ENCODE assay signal across 19 mouse cellular contexts in genomic region chr9:77891501-77891900, GRCm38 (mm10). TPM values are rescaled to one million over a fixed set of nuclear protein-coding genes. Genes with fewer than 3 reads are reported as not detected.
DNase-seq lines count a peak whose midpoint lies in the region; ATAC-seq and TF ChIP-seq lines count a peak whose summit lies in the region.
"Had no signal": no experiment of that assay in that cellular context is flagged by ENCODE, and none has a peak within 500 bp of the region (broad histone marks: within the 10 kb centered on the region; RNA-seq: fewer than 3 reads in every experiment).

No protein-coding gene starts in this region.

- no peak for TF ChIP-seq POLR2A in brain, embryonic 14.5 days (IDR thresholded peaks at IDR 0.05; ENCODE audit: borderline replicate concordance, extremely low read depth, insufficient read depth, insufficient read length, poor library complexity, severe bottlenecking)
- TF ChIP-seq POLR2A in myocyte (IDR thresholded peaks at IDR 0.05; ENCODE audit: insufficient read length, low read depth) = no peak

- no peak overlapping the region for H3K27ac ChIP-seq in heart, embryonic 12.5 days (ENCODE audit: poor library complexity, severe bottlenecking)
- H3K27ac ChIP-seq: forebrain, embryonic 10.5 days; gastrocnemius, adult 2 months; hindbrain, embryonic 12.5 days had no signal

- DNase-seq in heart, adult 11 months = peak; percentile 56
- DNase-seq in 3T3-L1 (ENCODE audit: low read depth, low spot score) = peak; percentile 44
- DNase-seq in brain, embryonic 14.5 days (ENCODE audit: low read depth) = peak; percentile 14
- no peak for DNase-seq in layer of hippocampus, postnatal 25 days (ENCODE audit: extremely low spot score in 1 of 2, low spot score in 1 of 2)
- no peak for DNase-seq in layer of hippocampus, postnatal 14 days (ENCODE audit: low spot score in 2 of 2)
- DNase-seq: adrenal gland, postnatal 25 days; cerebellum, adult 2 months; cerebellum, postnatal 10 days; gastrocnemius, adult 2 months; gastrocnemius, postnatal 25 days; heart, postnatal 10 days; heart, postnatal 4 days had no signal

- no peaks in the 10 kb centered on the region for H3K27me3 ChIP-seq in heart, embryonic 12.5 days (replicated peaks)
- H3K27me3 ChIP-seq in myocyte (ENCODE audit: control insufficient read depth, insufficient read depth, insufficient read length) = no peaks in the 10 kb centered on the region
- H3K27me3 ChIP-seq: hindbrain, embryonic 12.5 days had no signal

- H3K4me1 ChIP-seq in heart, embryonic 12.5 days (replicated peaks) = no peaks in the 10 kb centered on the region
- H3K4me1 ChIP-seq: forebrain, embryonic 10.5 days; hindbrain, embryonic 12.5 days had no signal

- H3K4me3 ChIP-seq in heart, embryonic 12.5 days = no peak overlapping the region
- no peak overlapping the region for H3K4me3 ChIP-seq in myocyte
- H3K4me3 ChIP-seq: forebrain, embryonic 10.5 days; gastrocnemius, adult 2 months; hindbrain, embryonic 12.5 days had no signal

- ATAC-seq in heart, embryonic 12.5 days (ENCODE audit: insufficient number of reproducible peaks, low FRiP score) = no peak
- ATAC-seq: activated CD4-positive, CD25-positive, alpha-beta regulatory T cell, adult 4 months; forebrain, embryonic 14.5 days; hindbrain, embryonic 16.5 days had no signal

- WGBS in heart, embryonic 12.5 days = 76% methylated on average over 4 of the region's 4 CpGs

- no peak overlapping the region for H3K4me2 ChIP-seq in heart, embryonic 12.5 days
- H3K4me2 ChIP-seq in myocyte (ENCODE audit: low read depth) = no peak overlapping the region
- H3K4me2 ChIP-seq: hindbrain, embryonic 12.5 days had no signal

- no peaks in the 10 kb centered on the region for H3K36me3 ChIP-seq in heart, embryonic 12.5 days
- H3K36me3 ChIP-seq in myocyte (ENCODE audit: control insufficient read depth, insufficient read depth) = no peaks in the 10 kb centered on the region
- H3K36me3 ChIP-seq: forebrain, embryonic 10.5 days; hindbrain, embryonic 12.5 days had no signal

- H3K9ac ChIP-seq in heart, embryonic 12.5 days = no peak overlapping the region
- H3K9ac ChIP-seq: hindbrain, embryonic 12.5 days had no signal

- no peak for TF ChIP-seq CTCF in brain, embryonic 14.5 days (IDR thresholded peaks at IDR 0.05; ENCODE audit: borderline replicate concordance, extremely low read depth, insufficient read depth, insufficient read length)

- H3ac ChIP-seq in myocyte (ENCODE audit: control insufficient read depth, insufficient read length) = no peak overlapping the region

- H3K79me2 ChIP-seq in myocyte (ENCODE audit: control insufficient read depth, insufficient read depth) = no peaks in the 10 kb centered on the region

- H3K9me3 ChIP-seq in heart, embryonic 12.5 days (replicated peaks) = no peaks in the 10 kb centered on the region
- H3K9me3 ChIP-seq: forebrain, embryonic 10.5 days; hindbrain, embryonic 12.5 days had no signal

TF ChIP-seq in myocyte, 11 proteins besides CTCF, POLR2A, EP300 and RAD21:
- TF ChIP-seq USF1 (IDR thresholded peaks at IDR 0.05; ENCODE audit: low read depth) (no peak), E2F4 (IDR thresholded peaks at IDR 0.05; ENCODE audit: insufficient read depth) (no peak), POLR2AphosphoS2 (IDR thresholded peaks at IDR 0.05; ENCODE audit: insufficient read length, low read depth) (no peak), REST (IDR thresholded peaks at IDR 0.05; ENCODE audit: insufficient read depth, insufficient read length) (no peak), TCF12 (IDR thresholded peaks at IDR 0.05; ENCODE audit: insufficient read depth, poor library complexity, severe bottlenecking) (no peak), CEBPB (IDR thresholded peaks at IDR 0.05; ENCODE audit: insufficient read depth, poor library complexity, severe bottlenecking) (0 out of 2 replicates have a peak, but pooled peaks have one; percentile 32), MYOG (IDR thresholded peaks at IDR 0.05; ENCODE audit: control insufficient read depth in 1 of 3, insufficient read depth in 1 of 3, insufficient read length in 2 of 3, low read depth in 2 of 3) (no peak)

RNA-seq across cellular contexts. Expression of gene Elovl5, which starts 25.7 kb away (rescaled TPM):
- polyA plus RNA-seq in heart, embryonic 12.5 days (2016; fragmentation: Nextera tagmentation; extraction: Ambion mirVana) = 84.9 and 86.5 TPM in 2 replicates
- 60.7 and 61.5 TPM in 2 replicates for polyA plus RNA-seq in brain, embryonic 14.5 days (2012; rRNA removed)
- 45.1 TPM for polyA plus RNA-seq in myocyte (2012; fragmentation: generic; extraction: Trizol)
- 10 to 100 TPM; 68.9 to 74.6 TPM for total RNA-seq in layer of hippocampus, postnatal 25 days (2021)
- 10 to 100 TPM; 89.1 to 89.5 TPM for total RNA-seq in layer of hippocampus, postnatal 14 days (2021)

Comparison
In these comparisons a context has a peak if more than half of its experiments do, and no peak if none do; other contexts are left out.
1. DNase-seq: peak in heart, adult 11 months (single experiment), 3T3-L1 (single experiment) and brain, embryonic 14.5 days (single experiment); none in layer of hippocampus, postnatal 25 days (0 of 2) and layer of hippocampus, postnatal 14 days (0 of 2).